Mouse (Mus musculus): ENCODE data around the gene Zfp59.

DNA sequence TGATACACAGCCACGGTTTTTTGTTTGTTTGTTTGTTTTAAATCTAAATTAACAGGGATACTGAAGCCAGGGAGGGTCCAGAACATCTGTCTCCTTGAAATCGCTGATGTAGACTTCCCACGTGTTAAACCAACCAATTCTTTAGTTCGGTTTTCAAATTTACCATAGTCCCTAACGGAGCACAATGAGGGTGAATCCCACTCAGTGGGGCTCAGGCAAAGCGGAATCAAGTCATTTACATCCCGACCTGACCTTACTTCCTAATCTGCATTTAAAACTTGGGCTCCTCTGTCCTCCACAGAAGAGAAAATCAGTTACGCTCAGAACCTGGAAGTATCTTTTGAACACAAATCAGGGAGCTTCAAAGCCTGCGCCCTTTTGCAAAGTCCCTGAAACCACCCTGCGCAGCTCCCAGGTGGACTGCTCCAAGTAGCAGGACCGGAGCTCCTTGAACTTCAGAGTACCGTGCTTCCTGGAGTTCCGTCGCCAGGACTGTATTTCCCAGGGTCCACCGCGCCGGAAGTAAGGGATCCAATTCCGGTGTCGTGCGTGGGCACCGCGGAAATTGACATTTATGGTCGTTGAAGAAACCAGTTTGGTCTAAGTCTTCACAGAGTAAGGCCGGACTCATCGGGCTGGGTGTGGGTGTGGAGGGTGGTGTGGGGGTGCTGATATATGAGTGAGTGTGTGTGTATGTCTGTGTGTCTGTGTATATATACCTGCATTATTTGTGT is 33.9 kb upstream of the Zfp59 start:
- TF ChIP-seq POLR2AphosphoS2 (IDR thresholded peaks at IDR 0.05; ENCODE audit: low read depth, low read length) = peak; percentile 71
- no peak for TF ChIP-seq USF2 (conservative IDR thresholded peaks at IDR 0.05; ENCODE audit: low read depth, low read length)
- TF ChIP-seq ELF1 (IDR thresholded peaks at IDR 0.05; ENCODE audit: low read depth, low read length) = peak; percentile 95
- no peak for TF ChIP-seq CTCF (conservative IDR thresholded peaks at IDR 0.05 in 1 of 2, IDR thresholded peaks at IDR 0.05 in 1 of 2; ENCODE audit: low read depth in 2 of 2, low read length in 2 of 2)
- no peak for TF ChIP-seq CHD1 (IDR thresholded peaks at IDR 0.05; ENCODE audit: low read depth, low read length)
- TF ChIP-seq KAT2A (IDR thresholded peaks at IDR 0.05; ENCODE audit: insufficient replicate concordance, low read length) = peak; percentile 91; the same call in 1 of the 2 replicates
- no peak for TF ChIP-seq ZKSCAN1 (IDR thresholded peaks at IDR 0.05; ENCODE audit: borderline replicate concordance, low read depth, low read length)
- TF ChIP-seq POLR2A (IDR thresholded peaks at IDR 0.05; ENCODE audit: low read depth, low read length) = peak; percentile 95
- TF ChIP-seq EP300 (IDR thresholded peaks at IDR 0.05; ENCODE audit: low read length) = no peak
- TF ChIP-seq CHD2 (IDR thresholded peaks at IDR 0.05; ENCODE audit: low read length) = peak; percentile 57
- TF ChIP-seq ETS1 (conservative IDR thresholded peaks at IDR 0.05; ENCODE audit: low read depth, low read length) = no peak
